ENCODE assay signal across 13 mouse cellular contexts in the genomic region with DNA sequence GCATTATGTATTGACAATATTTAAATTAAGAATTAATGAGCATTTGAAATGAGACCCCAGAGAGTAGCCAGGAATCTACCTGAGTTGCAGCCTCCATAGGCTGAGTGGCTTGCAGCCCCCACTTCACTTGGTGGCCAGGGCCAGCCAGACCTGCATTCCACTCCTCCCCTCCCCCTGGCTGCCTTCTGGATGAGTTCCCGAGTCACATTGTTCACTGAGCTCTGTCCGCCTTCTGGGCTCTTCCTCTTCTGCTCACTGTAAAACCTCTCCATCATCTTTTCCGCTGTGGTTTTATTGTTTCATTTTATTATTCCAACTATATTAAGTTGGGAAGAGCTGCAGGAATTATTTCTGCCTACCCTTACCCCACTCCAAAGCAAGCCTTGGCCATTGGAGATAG.
DNase-seq lines count a peak whose midpoint lies in the region; ATAC-seq and TF ChIP-seq lines count a peak whose summit lies in the region.
"Had no signal": no experiment of that assay in that cellular context is flagged by ENCODE, and none has a peak within 500 bp of the region (broad histone marks: within the 10 kb centered on the region; RNA-seq: fewer than 3 reads in every experiment).

No protein-coding gene starts in this region.

- H3K9ac ChIP-seq in forebrain, embryonic 12.5 days = no peak overlapping the region
- no peak overlapping the region for H3K9ac ChIP-seq in forebrain, embryonic 15.5 days (replicated peaks)
- H3K9ac ChIP-seq in embryonic facial prominence, embryonic 11.5 days (replicated peaks; ENCODE audit: low read length) = no peak overlapping the region
- H3K9ac ChIP-seq: midbrain, embryonic 12.5 days had no signal

- peaks cover 27% of the 10 kb centered on the region; the same call in 1 of the 2 replicates for H3K27me3 ChIP-seq in forebrain, embryonic 12.5 days
- H3K27me3 ChIP-seq in forebrain, embryonic 15.5 days = no peaks in the 10 kb centered on the region
- H3K27me3 ChIP-seq in kidney, adult 2 months (replicated peaks; ENCODE audit: control insufficient read depth, insufficient read depth, low read length) = no peaks in the 10 kb centered on the region
- no peaks in the 10 kb centered on the region for H3K27me3 ChIP-seq in embryonic facial prominence, embryonic 11.5 days (ENCODE audit: control insufficient read depth, insufficient read depth, low read length)
- H3K27me3 ChIP-seq in limb, embryonic 10.5 days (ENCODE audit: low read depth, poor library complexity, severe bottlenecking) = no peaks in the 10 kb centered on the region

- H3K27ac ChIP-seq in forebrain, embryonic 12.5 days = 0 out of 2 replicates have a peak overlapping the region, but pooled peaks have one; percentile 31
- no peak overlapping the region for H3K27ac ChIP-seq in forebrain, embryonic 15.5 days (replicated peaks)
- H3K27ac ChIP-seq in kidney, adult 2 months (ENCODE audit: insufficient read depth, low read depth, low read length) = no peak overlapping the region
- peak overlapping the region; percentile 70 for H3K27ac ChIP-seq in embryonic facial prominence, embryonic 11.5 days (replicated peaks; ENCODE audit: low read depth, low read length)
- peak overlapping the region; percentile 74; the same call in 1 of the 2 replicates for H3K27ac ChIP-seq in limb, embryonic 10.5 days
- H3K27ac ChIP-seq: midbrain, embryonic 12.5 days had no signal

- 67% methylated on average over 3 of the region's 3 CpGs for WGBS in forebrain, embryonic 12.5 days
- 62% methylated on average over 3 of the region's 3 CpGs for WGBS in forebrain, embryonic 15.5 days
- 56% methylated on average over 3 of the region's 3 CpGs for WGBS in kidney, adult 2 months
- WGBS in embryonic facial prominence, embryonic 11.5 days = 58% methylated on average over 3 of the region's 3 CpGs
- 61% methylated on average over 3 of the region's 3 CpGs for WGBS in limb, embryonic 10.5 days

- H3K36me3 ChIP-seq in forebrain, embryonic 12.5 days (replicated peaks) = no peaks in the 10 kb centered on the region
- H3K36me3 ChIP-seq in forebrain, embryonic 15.5 days = no peaks in the 10 kb centered on the region
- H3K36me3 ChIP-seq in kidney, adult 2 months (ENCODE audit: control insufficient read depth, insufficient read depth, low read length) = no peaks in the 10 kb centered on the region
- no peaks in the 10 kb centered on the region for H3K36me3 ChIP-seq in embryonic facial prominence, embryonic 11.5 days (replicated peaks; ENCODE audit: control insufficient read depth, insufficient read depth, low read depth, low read length)
- no peaks in the 10 kb centered on the region for H3K36me3 ChIP-seq in limb, embryonic 10.5 days
- H3K36me3 ChIP-seq: midbrain, embryonic 12.5 days had no signal

- peaks cover 5% of the 10 kb centered on the region; the same call in 1 of the 2 replicates for H3K4me1 ChIP-seq in forebrain, embryonic 12.5 days
- H3K4me1 ChIP-seq in forebrain, embryonic 15.5 days = no peaks in the 10 kb centered on the region
- H3K4me1 ChIP-seq in kidney, adult 2 months (ENCODE audit: control insufficient read depth, insufficient read depth, low read length) = no peaks in the 10 kb centered on the region
- H3K4me1 ChIP-seq in embryonic facial prominence, embryonic 11.5 days (ENCODE audit: control insufficient read depth, insufficient read depth, low read length) = no peaks in the 10 kb centered on the region; the same call in 1 of the 2 replicates
- H3K4me1 ChIP-seq in limb, embryonic 10.5 days = peaks cover 52% of the 10 kb centered on the region
- H3K4me1 ChIP-seq: midbrain, embryonic 12.5 days had no signal

- no peaks in the 10 kb centered on the region for H3K9me3 ChIP-seq in forebrain, embryonic 12.5 days
- no peaks in the 10 kb centered on the region for H3K9me3 ChIP-seq in forebrain, embryonic 15.5 days
- H3K9me3 ChIP-seq in embryonic facial prominence, embryonic 11.5 days (replicated peaks; ENCODE audit: control insufficient read depth, low read length) = no peaks in the 10 kb centered on the region
- H3K9me3 ChIP-seq in limb, embryonic 10.5 days (replicated peaks) = no peaks in the 10 kb centered on the region
- H3K9me3 ChIP-seq: midbrain, embryonic 12.5 days had no signal

- no peak overlapping the region for H3K4me2 ChIP-seq in forebrain, embryonic 12.5 days
- H3K4me2 ChIP-seq in forebrain, embryonic 15.5 days (replicated peaks) = no peak overlapping the region
- no peak overlapping the region for H3K4me2 ChIP-seq in embryonic facial prominence, embryonic 11.5 days (ENCODE audit: low read depth, low read length)
- H3K4me2 ChIP-seq: midbrain, embryonic 12.5 days had no signal

- DNase-seq in kidney, adult 2 months = peak; percentile 19
- DNase-seq in kidney, adult 18-20 months = no peak
- no peak for DNase-seq in embryonic facial prominence, embryonic 11.5 days (ENCODE audit: low spot score)
- DNase-seq in limb, embryonic 10.5 days (ENCODE audit: low spot score) = no peak
- DNase-seq in frontal cortex, postnatal 25 days (ENCODE audit: low spot score in 2 of 2) = no peak
- no peak for DNase-seq in spleen, postnatal 10 days (ENCODE audit: low spot score in 2 of 2)
- DNase-seq: B cell, adult 2 months; lung, adult 18-20 months; right cerebral cortex, adult 18-20 months had no signal

- no peak overlapping the region for H3K4me3 ChIP-seq in forebrain, embryonic 12.5 days (replicated peaks)
- H3K4me3 ChIP-seq in forebrain, embryonic 15.5 days = no peak overlapping the region
- H3K4me3 ChIP-seq in kidney, adult 2 months (ENCODE audit: insufficient read depth, low read depth, low read length) = no peak overlapping the region
- no peak overlapping the region for H3K4me3 ChIP-seq in embryonic facial prominence, embryonic 11.5 days (ENCODE audit: low read depth, low read length)
- H3K4me3 ChIP-seq in limb, embryonic 10.5 days = no peak overlapping the region
- H3K4me3 ChIP-seq: midbrain, embryonic 12.5 days had no signal

- TF ChIP-seq POLR2A in kidney, adult 2 months (IDR thresholded peaks at IDR 0.05; ENCODE audit: low read depth, low read length) = no peak

- no peak for TF ChIP-seq CTCF in kidney, adult 2 months (conservative IDR thresholded peaks at IDR 0.05; ENCODE audit: insufficient read depth, insufficient read length, low read depth, low read length)

- ATAC-seq in forebrain, embryonic 12.5 days (ENCODE audit: low FRiP score) = no peak
- no peak for ATAC-seq in forebrain, embryonic 15.5 days (replicated peaks)
- ATAC-seq in embryonic facial prominence, embryonic 11.5 days (replicated peaks; ENCODE audit: insufficient number of reproducible peaks, low FRiP score, low TSS enrichment, low read depth) = no peak
- ATAC-seq: forebrain, embryonic 16.5 days had no signal

Comparison
In these comparisons a context has a peak if more than half of its experiments do, and no peak if none do; other contexts are left out.
1. H3K27ac ChIP-seq: peak in forebrain, embryonic 12.5 days (single experiment), embryonic facial prominence, embryonic 11.5 days (single experiment) and limb, embryonic 10.5 days (single experiment); none in forebrain, embryonic 15.5 days (single experiment) and kidney, adult 2 months (single experiment).